Mouse (Mus musculus) mesoderm, embryonic 11.5 days (tissue): ENCODE data around the gene Mrps18a.

Source experiments
- DNase-seq: peaks from one replicate; pipeline ENCODE4 v3.0.0-alpha.2; 2012; ENCODE audit warnings: low read depth, low spot score

Mrps18a gene

DNA sequence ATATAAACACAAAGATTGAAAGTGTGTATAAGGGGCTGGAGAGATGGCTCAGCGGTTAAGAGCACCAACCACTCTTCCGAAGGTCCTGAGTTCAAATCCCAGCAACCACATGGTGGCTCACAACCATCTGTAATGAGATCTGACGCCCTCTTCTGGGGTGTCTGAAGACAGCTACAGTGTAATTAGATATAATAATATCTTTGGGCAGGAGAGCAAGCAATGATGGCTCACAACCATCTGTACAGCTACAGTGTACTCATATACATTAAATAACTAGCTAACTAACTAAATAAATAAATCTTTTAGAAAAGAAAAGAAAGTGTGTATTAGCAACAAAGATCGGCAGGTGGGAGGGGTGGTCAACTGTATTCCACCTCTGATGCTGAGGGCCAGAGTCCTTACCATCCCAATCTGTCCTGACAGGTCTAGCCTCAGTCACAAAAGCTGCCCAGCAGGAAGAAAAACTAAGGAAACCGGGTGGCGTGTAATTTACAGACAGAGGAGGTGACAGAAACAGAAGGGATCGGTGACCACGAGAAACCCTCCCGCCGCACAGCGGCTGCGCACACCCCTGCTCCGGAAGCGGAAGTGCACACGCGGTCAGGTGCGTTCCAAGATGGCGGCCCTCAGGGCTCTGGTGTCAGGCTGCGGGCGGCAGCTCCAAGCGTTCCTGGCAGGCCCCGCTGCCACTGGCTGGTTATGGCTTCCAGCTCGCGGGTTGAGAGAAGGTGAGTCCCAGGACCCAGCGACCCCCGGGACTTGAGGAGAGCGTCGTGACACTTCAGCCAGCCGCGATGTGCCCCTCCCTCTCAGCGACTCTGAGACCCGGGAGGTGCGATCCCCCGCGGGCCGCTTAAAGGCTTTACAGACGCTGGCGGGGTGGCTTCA, at the start of gene Mrps18a:
Gene Mrps18a (plus strand): TSS at position 585 of the 888 bp plus-strand sequence.
- DNase-seq = peak; percentile 83

- DNase-seq = peak; percentile 45
Measured at GRCm38 (mm10) chr17:46063283-46063973, 47.4 kb upstream of the Mrps18a start.

GRCm38 (mm10) chr17:46063974-46064312, 46.8 kb upstream of the Mrps18a start:
- DNase-seq = no peak

DNA sequence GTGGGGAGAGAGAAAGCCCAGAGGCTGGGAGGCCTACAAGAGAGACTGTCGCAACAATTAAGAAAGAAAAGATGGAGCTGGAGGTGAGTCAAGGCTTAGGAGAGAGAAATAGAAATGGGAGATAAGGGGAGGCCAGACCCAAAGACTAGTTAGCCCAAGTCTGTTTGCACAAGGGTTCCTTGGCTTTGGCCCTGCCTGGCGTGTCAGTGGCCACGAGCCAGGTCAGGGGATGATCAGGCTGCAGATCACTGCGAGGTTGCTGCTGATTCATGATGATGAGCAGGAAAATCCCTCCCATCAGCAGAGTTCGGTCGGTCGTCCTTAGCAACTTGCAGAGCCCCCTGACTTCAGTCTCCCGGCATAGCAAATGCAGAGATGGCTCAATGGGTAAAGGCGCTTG, 40.7 kb upstream of the Mrps18a start:
- DNase-seq = no peak

GRCm38 (mm10) chr17:46071531-46071930, 39.3 kb upstream of the Mrps18a start:
- no peak for DNase-seq

- peak; percentile 67 for DNase-seq
Measured at GRCm38 (mm10) chr17:46073730-46074301, 37.0 kb upstream of the Mrps18a start.

DNA sequence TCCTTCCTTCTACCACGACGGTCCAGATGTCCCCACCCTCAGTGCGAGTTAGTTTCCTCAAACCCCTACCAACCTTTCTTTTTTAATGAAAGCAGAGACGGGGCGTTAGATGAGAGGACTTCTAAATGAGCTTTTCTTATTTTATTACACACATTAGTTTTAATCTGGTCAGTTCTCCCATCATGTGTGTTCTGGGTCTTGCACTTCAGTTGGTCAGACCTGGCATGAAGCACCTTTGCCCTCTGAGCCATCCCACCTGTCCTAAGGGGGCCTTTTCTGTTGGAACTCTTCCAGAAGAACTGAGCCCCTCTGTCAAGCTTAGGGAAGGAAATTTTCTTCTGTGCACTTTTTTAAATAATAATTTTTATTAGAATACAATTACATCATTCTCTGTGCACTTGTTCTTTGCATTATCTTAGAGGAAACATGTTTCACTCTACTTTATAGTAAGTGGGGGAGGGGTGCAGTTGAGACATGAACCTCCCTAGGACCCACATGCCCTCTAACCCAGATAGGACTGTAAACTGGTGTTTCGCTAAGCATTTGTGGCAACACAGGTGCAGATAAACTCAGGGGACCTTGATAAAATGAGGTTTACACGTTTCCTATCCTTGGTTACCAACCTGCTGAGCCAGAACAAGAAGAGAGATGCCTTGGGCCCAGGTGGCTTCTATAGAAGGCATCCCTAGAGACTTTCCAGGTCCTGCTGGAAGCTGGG, 36.2 kb upstream of the Mrps18a start:
- no peak for DNase-seq

DNA sequence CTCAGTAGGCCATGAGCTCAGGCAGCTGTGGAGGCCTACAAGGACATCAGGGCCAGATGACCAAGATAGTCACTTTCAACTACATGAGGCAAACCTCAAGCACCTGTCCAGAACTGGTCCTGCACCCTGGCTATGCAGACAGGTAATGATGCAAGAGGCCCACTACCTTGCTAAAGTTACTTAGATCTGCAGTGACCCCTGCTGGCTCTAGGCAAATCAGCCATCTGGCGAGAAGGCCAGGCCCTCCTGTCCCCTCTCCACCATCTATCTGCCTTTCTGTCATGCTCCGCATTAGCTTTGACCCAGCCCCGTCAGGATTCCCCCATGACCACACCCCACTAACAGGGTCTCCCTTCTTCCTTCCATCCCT, 35.7 kb upstream of the Mrps18a start:
- DNase-seq = no peak

DNA sequence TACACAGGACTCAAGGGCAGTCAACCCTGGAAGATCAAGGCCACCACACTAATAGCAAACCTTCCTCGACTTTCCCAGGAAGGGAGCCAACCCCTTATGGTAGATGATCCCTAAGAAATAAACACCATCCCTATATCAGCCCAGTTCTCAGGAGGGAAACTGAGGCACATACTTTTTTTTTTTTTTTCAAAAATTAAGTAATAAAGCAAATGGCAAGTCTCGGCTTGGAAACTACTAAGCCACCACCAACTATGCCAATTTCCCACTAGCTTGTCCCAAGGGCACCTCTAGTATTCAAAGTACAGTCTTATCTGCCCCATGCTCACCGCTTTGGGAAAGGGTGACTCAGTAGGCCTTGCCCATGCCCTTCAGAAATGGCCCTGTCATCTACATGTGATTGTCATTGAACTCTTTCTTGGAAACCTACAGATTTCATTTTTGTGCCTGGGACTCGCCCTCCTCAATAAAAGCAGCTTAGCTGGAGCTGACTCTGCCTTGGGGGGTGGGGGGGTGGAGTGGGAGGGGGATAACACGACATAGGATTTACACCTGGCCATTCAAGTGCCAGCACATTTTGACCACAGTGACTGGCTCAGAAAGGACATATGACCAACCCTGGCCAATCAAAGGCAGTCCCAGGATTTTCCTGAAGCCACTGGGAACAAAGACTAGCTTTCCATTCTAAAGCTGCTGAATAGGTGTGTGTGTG, 35.1 kb upstream of the Mrps18a start:
- DNase-seq = no peak

DNA sequence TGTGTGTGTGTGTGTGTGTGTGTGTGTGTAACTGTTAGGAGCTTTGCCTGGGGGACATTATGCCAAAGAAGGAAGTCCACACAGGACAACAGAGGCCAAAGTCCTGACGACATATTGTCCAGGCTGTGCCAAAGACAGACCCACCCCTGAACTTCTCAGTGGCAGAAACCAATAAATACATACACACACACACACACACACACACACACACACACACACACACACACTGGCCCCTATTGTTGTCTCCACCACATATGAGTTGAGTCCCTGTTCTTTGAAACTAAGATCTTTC, 34.6 kb upstream of the Mrps18a start:
- no peak for DNase-seq

DNA sequence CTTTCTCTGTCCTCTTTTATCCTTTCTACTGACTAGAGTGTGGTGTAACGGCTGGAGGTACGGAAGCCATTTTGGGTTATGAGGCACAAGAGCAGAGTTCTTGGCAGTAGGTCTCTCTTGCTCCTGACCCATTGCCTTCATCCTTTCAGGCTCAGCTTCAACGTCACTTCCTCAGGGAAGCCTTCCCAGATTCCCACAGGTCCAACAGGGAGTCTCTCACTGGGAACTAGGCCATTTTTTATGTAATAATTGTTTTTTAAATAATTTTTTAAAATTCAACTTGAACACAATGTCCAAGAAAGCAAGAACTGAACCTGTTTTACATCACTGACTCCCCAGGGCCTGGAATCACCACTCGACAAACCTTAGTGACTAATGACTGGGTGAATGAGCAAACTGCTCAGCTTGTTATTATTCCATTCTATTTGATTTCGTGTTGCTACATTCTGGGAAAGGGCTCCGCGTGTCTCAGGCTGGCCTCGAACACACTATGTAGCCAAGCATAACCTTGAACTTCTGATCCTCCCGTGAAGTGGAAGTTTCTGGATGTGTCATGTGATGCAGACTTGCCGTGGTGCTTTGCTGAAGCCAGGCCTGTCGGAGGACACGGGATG, 32.8 kb upstream of the Mrps18a start:
- no peak for DNase-seq

DNA sequence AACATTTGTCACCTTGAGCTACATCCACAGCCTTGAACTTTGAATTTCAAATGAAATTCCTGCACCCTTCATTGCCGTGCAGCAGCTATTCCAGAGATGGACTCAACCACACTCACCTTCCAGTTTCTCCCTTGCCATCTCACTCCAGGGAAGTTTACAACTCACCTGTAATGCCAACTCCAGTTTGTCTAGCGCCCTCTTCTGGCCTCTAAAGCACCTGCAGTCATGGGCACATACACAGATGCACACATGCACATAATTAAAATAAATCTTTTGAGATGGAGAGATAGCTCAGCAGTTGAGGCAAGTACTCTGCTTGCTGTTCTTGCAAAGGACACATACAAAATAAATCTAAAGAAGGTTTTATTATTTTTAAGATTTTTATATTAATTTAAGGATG, 31.7 kb upstream of the Mrps18a start:
- DNase-seq = no peak

DNA sequence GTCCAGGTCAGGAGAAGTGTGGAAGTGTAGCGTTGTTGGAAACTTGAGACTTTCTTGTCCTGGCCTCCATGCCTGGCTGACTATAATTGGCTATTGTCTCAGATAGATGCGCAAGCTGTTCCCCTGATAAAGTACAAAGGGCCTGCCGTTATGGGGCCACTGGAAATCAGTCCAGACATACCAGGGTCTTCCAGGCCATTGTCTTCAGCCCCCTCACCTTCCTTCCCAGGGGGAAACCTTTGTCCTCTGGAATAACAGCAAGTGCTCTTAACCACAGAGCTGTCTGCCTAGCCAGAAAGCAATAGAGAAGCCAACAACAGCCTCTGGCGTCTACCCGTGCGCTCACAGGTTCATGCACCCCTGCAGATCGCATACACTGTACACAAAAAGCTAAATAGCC, 30.4 kb upstream of the Mrps18a start:
- no peak for DNase-seq

DNA sequence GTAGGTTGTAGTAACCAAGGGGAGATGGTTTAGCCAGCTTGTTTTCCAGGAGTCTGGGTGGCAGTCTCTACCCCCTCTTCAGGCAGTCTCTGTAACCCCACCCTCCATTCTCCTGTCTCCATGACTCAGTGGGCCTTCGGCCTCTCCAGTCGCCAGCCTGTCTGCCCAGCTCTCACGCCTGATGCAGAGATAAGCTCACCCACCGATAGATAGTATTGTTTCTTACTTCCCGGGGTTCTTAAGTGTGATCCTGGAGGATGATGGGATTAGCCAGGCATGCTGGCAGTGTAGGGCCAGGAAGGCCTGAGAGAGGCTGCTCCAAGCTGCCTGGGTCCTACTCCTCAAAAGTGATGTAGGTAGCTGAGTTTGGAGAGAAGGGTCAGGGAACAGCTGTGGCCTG, 29.7 kb upstream of the Mrps18a start:
- DNase-seq = no peak

DNA sequence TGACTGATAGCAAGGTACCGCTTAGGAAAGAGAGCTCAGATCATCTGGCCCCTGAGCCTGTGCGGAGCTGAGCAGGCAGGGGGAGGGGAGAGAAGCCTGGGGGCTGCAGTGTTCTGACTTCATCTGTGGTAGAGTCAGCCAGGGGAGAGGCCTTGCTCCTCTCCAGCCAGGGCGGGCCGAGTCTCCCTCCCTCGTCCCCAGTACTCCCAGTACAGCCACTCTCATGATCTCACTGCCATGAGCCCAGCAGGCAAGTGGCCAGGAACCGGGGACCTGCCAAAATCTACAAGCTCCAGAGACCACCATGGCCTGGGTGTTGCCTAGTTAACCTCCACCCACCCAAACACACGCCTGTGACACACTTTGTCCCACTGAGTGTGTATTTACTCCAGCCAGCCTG, 29.1 kb upstream of the Mrps18a start:
- no peak for DNase-seq

DNA sequence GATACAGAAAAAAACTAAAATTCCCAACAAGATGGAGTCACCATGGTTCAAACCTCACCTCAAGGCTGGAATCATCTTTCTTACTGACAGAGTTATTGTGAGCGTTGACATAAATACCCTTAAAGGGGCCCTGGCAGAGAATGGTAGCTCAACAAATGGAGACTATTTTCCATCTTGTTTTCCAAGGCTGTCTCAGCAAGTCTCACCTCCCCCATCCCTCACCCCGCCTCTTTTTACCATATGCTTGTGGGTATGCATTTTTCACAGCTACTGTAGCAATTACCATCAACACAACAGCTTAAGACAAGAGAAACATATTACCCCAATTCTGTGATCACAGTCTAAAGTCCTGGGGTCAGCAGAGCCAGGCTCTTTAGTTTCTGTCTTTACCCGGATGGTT, 27.4 kb upstream of the Mrps18a start:
- DNase-seq = no peak

- DNase-seq = peak; percentile 33
Measured at GRCm38 (mm10) chr17:46084091-46084501, 26.7 kb upstream of the Mrps18a start.

DNA sequence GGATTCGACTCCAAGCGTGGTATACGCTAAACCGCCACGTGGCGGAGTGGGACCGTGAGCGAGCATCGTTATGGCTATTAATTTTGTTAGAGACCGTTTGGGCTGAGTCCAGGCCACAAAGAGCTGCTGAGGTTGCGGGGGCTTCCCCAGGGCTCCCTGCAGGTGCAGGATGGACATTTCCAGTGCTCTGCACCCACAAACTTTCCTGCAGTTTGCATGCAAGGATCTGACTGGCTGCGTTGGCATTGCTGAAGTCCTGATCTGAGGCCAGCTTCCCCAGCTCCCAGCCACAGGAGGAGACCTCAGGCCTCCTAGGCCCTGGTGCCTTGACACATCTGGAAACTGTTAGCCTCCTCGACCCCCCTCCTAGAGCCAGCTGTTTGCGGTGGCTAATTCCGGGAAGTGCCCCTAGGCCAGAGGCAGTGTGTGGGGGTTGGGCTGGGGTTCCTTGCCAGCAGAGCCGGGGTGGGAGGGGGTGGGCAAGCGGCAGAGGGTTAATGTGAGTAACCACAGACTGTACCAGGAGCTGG, 24.4 kb upstream of the Mrps18a start:
- peak; percentile 73 for DNase-seq

GRCm38 (mm10) chr17:46091351-46091750, 19.4 kb upstream of the Mrps18a start:
- no peak for DNase-seq

GRCm38 (mm10) chr17:46091899-46092298, 18.9 kb upstream of the Mrps18a start:
- DNase-seq = peak; percentile 51

DNA sequence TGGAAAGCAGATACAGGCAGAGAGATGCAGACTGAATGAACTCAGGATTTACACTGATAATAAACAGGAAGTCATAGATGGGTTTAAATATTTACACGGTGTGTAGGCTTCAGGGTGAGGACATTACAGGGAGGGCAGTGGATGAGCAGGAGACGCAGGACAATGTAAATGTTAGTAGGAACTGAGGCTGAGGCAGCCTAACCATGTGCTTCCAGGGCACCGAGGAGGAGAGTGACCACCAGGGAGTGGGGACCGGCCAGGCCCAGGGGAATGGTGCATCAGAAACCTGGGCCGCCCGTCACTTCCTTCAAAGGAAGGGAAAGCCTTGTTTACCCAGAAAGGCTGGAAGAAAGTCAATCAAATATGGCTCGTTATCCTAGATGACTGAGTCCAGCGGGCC, 12.3 kb upstream of the Mrps18a start:
- DNase-seq = no peak
